Mouse (Mus musculus): ENCODE data around the gene Kcnj6.
"Not testable (repeated sequence)": the region's sequence is repeated elsewhere in the genome, so short reads cannot be mapped to it uniquely, and the experiment has no call there.

Gene Kcnj6

GRCm38 (mm10) chr16:94852407-94853160 is 144.9 kb downstream of the Kcnj6 start:
- in situ Hi-C loops (cut with MseI, MboI): no loop called here

DNA sequence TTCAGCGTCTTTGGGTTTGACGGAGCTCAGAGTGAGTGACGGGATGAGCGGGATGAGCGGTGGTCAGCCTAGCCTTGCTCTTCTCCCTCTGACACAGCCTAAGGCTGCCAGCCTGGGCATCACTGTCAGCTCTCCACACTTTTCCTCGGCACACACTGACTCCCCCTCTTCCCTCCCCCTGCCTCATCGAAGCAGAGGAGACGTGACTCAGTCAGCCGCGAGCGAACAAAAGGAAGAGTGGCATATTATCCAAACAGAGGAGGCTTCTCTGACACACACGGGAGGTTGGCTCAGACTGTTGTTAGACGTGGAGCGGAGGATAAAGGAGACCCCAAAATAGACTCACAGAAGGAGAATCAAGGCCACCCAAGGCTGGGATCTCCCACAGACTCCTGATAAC is 147.1 kb downstream of the Kcnj6 start:
- in situ Hi-C loops (cut with MseI, MboI): no loop called here

- in situ Hi-C loops (cut with MseI, MboI): no loop called here
Measured at GRCm38 (mm10) chr16:94845996-94846395, 151.5 kb downstream of the Kcnj6 start.

DNA sequence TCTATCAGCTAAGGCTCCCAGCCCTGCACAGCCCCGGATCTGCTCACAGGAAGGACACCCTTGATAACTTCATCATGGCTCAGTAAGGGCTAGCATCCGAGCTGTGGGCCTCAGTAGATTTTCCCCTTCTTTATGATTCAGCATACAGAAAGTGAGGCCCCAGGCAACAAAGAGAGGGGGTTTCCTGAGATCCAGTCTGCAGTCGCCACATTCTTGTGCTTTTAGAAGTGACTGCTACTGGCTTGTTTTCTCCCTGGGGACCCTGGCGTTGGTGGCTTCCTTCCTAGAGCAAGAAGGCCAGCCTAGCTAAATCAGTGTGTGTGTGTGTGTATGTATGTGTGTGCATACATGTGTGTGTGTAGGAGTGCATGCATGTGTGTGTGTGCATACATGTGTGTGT is 152.7 kb downstream of the Kcnj6 start:
- in situ Hi-C loops (cut with MseI, MboI): no loop called here

GRCm38 (mm10) chr16:94839398-94839797 is 158.1 kb downstream of the Kcnj6 start:
- in situ Hi-C loops (cut with MseI, MboI): no loop called here

- in situ Hi-C loops (cut with MseI, MboI): no loop called here
Measured at GRCm38 (mm10) chr16:94837881-94838280, 159.6 kb downstream of the Kcnj6 start.

DNA sequence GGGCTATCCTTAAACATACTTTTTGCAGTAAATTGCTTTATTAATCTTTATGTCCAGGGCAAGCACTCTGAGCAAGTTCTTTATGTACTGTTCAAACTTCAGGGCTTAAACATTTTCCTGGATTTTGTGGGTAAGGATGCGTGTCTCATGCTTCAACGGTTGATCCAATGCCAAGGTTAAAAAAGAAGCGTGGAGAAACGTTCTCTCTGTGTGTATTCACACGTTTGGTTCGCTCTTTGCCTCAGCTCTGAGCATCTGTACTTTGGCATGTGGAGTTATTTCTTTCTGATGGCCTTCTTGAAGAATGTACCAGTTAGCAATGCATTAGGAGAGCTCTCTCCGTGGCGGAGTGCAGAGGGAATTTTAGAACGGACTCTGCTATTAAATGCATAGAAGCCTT is 163.0 kb downstream of the Kcnj6 start:
- in situ Hi-C loops (cut with MseI, MboI): no loop called here

DNA sequence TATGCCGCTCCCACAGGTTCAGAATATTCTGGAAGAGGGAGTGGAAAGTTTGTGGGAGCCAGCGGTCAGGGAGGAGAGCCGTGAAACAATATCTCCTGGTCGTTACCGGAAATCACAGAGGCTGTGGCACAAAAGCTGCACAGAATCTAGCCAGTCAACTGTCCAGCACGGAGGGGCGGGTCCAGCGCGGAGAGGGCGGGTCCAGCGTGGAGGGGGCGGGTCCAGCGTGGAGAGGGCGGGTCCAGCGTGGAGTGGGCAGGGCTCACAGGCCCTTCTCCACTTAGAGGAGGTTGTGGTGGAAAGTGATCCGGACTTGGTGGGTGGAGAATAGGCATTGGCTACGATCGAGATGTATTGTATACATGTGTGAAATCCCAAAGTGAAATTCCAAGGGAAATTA is 169.3 kb downstream of the Kcnj6 start:
- in situ Hi-C loops (cut with MseI, MboI): no loop called here

DNA sequence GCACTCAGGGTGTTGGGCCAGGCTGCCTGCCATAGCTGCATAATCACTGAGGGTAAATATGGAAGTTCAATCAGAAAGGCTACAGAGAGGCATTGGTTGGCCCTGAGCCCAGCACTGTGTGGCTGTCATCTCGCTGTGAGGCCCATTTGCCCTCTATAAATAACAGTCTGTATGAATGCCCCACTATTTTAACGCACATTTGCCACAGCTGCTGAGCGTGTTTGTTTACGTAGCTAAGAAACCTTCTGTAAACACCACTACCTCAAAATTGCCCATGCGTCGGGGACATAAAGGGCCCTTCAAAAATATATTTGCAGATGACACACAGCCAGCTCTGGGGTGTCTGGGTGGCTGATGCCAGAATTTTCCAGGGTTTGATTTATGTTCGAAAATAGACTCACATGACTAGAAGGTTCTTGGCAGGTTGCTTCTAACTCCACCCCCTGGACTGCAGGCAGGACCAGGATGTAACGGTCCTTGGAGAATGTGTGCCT is 170.4 kb downstream of the Kcnj6 start:
- in situ Hi-C loops (cut with MseI, MboI): no loop called here

- in situ Hi-C loops (cut with MseI, MboI): no loop called here
Measured at GRCm38 (mm10) chr16:94825274-94825673, 172.2 kb downstream of the Kcnj6 start.

DNA sequence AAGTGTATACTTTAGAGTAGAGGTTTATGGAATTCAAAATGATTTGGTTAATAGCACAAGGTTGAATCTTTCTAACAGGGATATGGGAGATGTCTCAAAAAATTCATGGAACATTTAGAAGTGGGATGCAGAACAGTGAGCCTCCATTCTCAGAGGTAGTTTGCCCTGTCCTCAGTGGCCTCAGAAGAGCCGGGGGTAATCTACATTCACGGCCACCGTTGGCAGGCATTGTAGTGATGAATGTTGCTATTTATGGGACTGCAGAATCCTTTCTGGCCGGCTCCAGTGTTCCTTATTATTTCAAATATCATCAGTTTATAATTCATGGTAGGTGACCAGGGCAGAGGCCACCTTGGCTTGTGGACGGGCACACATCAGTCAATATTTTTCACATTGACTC is 174.9 kb downstream of the Kcnj6 start:
- in situ Hi-C loops (cut with MseI, MboI): no loop called here

- in situ Hi-C loops (cut with MseI, MboI): no loop called here
Measured at GRCm38 (mm10) chr16:94821610-94822009, 175.9 kb downstream of the Kcnj6 start.

DNA sequence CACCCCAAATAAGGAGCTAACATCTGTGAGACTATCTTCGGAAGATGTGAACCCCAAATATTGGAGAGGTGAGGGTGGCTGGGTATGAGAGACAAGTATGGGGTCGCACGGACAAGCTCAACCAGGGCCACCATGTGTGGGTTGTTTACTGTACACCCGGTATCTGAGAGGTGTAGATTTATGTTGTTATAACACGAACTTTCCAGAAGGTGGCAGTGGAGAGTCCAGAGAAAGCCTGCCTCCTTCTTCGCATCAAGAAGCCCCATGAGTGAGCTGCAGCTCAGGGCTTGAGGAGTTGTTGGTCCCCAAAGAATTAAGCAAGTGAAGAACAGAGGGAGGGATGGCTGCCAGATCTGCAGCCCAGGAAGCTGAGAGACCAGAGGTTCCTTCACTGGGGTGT is 181.1 kb downstream of the Kcnj6 start:
- in situ Hi-C loops (cut with MseI, MboI): no loop called here

DNA sequence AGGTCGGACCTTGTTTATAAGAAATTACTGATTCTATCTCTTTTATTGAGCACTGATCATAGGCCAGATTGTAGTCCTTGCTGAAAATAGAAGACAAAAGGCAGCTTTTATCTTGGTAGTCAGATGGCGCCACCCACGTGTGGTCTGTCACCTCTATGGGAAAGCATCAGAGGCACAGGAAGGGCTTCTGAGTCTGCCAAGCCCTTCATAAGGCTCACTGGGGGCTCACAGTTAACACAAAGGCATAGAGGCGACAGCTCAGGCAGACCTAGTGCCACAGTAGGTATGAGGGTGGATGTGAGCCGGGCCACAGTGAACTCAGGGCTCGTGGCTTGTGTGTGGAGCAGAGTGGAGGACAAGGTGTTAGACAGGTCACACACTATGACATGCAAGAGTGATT is 181.6 kb downstream of the Kcnj6 start:
- in situ Hi-C loops (cut with MseI, MboI): no loop called here

DNA sequence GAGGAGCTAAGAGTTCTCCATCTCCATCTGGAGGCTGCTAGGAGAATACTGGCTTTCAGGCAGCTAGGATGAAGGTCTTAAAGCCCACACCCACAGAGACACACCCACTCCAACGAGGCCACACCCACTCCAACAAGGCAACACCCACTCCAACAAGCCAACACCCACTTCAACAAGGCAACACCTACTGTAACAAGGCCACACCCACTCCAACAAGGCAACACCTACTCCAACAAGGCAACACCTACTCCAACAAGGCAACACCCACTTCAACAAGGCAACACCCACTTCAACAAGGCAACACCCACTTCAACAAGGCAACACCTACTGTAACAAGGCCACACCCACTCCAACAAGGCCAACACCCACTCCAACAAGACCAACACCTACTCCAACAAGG is 188.2 kb downstream of the Kcnj6 start:
- in situ Hi-C loops (cut with MseI, MboI): not testable (repeated sequence)

GRCm38 (mm10) chr16:94798241-94798640 is 199.3 kb downstream of the Kcnj6 start:
- in situ Hi-C loops (cut with MseI, MboI): no loop called here

DNA sequence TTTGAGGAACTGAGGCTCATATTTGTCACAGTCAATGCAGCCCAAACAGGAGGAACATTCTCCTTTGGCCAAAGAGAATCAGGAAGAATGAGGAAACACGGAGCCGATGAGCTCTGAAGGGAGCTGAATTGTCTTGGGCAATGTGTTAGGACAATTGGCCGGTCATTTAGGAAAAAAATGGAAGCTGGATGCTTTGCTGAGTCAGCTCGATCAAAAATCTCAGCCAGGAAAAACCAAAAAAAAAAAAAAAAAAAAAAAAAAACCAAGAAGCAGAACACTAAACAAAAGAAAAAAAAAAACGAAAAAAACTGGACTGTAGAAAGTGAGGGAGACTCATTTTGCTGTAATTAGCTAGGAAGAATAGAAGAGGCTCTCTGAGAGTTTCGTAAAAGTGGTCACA is 200.1 kb downstream of the Kcnj6 start:
- in situ Hi-C loops (cut with MseI, MboI): no loop called here

DNA sequence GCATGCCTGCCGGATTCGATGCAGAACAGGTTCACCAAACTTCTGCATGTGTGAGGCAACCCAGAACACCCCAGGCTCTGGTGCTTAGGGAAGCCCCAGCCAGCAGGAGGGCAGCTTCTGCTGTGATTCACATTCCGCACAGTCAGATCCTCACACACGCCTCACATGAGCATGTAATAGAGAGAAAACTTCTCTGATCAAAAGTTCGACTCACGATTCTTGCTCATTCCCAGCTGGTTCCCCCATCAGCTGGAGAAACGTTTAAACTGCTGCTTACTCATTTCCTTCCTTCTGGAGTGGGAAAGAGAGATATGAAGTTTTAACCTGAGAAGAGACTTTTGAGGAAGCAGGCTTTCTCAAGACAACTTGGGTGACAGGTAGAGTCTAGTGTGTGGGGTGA is 204.5 kb downstream of the Kcnj6 start:
- in situ Hi-C loops (cut with MseI, MboI): no loop called here

DNA sequence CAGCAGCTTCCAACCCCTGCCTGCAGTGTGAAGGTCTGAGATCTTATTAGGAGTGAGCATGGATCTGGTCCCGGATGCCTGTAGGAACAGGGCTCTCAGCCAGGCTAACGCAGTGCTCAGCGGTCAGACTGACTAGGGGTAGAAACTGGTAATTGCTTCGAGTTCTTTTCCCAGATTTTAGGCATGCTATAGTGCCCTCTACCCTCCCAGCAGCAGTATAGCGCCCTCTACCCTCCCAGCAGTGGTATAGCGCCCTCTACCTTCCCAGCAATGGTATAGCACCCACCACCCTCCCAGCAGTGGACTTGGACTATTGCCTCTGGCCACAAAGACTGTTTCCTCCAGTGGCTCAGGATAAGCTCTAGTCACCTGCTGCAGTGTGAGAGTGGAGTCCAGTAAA is 207.5 kb downstream of the Kcnj6 start:
- in situ Hi-C loops (cut with MseI, MboI): loop anchor here in 1 of 2 experiments (10.0 kb wide), 1 partner anchor 555 kb away; no protein-coding TSS in a partner anchor

DNA sequence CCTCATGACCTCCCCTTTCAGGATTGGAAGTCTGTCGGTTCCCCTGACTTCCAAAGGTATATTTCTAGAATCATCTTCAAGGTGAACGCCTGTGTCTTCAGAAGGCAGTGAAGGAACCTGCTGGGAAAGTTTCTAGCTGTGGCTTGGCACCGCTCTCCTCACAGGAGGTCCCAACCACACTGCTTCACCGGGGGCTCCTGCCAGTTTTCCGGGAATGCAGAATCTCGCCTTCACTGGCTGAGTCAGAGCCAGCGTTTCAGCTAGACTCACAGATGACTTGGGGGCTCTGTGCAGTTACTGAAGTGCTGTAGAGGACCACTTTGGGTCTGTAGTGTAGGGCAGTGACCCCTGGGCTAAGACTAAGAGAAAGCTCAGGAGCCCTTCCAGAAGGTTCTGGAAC is 208.8 kb downstream of the Kcnj6 start:
- in situ Hi-C loops (cut with MseI, MboI): loop anchor here in 1 of 2 experiments (10.0 kb wide), 1 partner anchor 556 kb away; no protein-coding TSS in a partner anchor

DNA sequence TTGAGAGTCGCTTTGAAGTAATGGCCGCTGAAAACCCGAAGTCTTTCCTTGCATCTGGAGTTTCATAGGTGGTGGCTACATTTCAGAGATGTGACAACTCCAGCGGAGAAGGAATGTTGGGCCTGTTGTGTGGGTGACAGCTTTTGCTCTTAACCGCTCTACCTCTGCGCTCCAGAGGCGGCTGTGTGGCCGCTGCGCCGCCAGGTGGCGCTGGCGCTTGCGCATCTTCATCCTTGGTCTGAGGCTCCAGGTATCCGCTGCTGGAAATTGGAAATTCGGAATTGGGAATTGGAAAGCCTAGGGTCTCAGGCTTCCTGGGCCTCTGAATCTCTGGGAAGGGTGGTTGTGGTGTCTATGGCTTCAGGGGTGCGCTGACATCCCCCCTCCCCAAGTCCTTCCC is 209.3 kb downstream of the Kcnj6 start:
- in situ Hi-C loops (cut with MseI, MboI): loop anchor here in 1 of 2 experiments (10.0 kb wide), 1 partner anchor 557 kb away; no protein-coding TSS in a partner anchor

DNA sequence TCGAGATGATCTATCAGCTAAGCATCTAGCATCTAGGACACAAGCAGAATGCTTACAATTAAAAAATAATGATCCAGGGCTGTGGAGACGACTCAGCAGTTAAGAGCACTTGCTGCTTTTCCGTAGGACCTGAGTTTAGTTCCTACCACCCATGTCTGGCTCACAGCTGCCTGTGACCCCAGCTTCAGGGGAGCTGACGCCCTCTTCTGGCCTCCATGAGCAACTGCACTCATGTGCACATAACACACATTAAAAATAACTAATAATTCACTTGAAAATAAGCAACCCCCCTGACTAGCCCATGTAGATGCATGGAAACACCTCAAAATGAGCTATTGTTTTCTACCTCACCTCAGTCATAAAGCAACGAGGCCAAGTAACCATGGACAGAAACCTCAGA is 211.6 kb downstream of the Kcnj6 start:
- in situ Hi-C loops (cut with MseI, MboI): loop anchor here in 1 of 2 experiments (10.0 kb wide), 1 partner anchor 559 kb away; no protein-coding TSS in a partner anchor

GRCm38 (mm10) chr16:94783696-94784095 is 213.8 kb downstream of the Kcnj6 start:
- in situ Hi-C loops (cut with MseI, MboI): loop anchor here in 1 of 2 experiments (10.0 kb wide), 1 partner anchor 561 kb away; no protein-coding TSS in a partner anchor
